Mouse (Mus musculus) testis, adult 2 months (tissue): ENCODE data around the gene Tpd52l2. TPM values are rescaled to one million over a fixed set of nuclear protein-coding genes. Genes with fewer than 3 reads are reported as not detected.

Experiments
- H3K27ac ChIP-seq: fragments of 200-500 bp; 2 replicates; pipeline ENCODE4 v1.5.1; 2012; ENCODE audit warnings: low read depth, low read length; ENCODE audit not compliant: control insufficient read depth, insufficient read depth
- H3K27me3 ChIP-seq: fragments of 200-500 bp; 2 replicates; pipeline ENCODE4 v1.6.1; 2012; ENCODE audit warnings: mild to moderate bottlenecking, low read length, moderate library complexity; ENCODE audit not compliant: control insufficient read depth, insufficient read depth
- H3K36me3 ChIP-seq: fragments of 200-500 bp; 2 replicates; pipeline ENCODE4 v1.6.1; 2012; ENCODE audit warnings: mild to moderate bottlenecking, low read length; ENCODE audit not compliant: control insufficient read depth, insufficient read depth
- H3K4me1 ChIP-seq: fragments of 200-500 bp; 2 replicates; pipeline ENCODE4 v1.6.1; 2012; ENCODE audit warnings: low read length; ENCODE audit not compliant: control insufficient read depth, insufficient read depth
- H3K4me3 ChIP-seq: fragments of 200-500 bp; 2 replicates; pipeline ENCODE4 v1.5.1; 2012; ENCODE audit warnings: low read depth, mild to moderate bottlenecking, low read length, moderate library complexity, mixed read lengths; ENCODE audit not compliant: control insufficient read depth
- CTCF ChIP-seq: fragments of 200-500 bp; IDR thresholded peaks from 2 replicates; pipeline ENCODE4 v1.5.1; 2012; ENCODE audit warnings: low read depth, mild to moderate bottlenecking, inconsistent platforms, low read length, moderate library complexity; ENCODE audit not compliant: control insufficient read depth, insufficient read depth, insufficient replicate concordance
- POLR2A ChIP-seq: fragments of 200-500 bp; IDR thresholded peaks from 2 replicates; pipeline ENCODE4 v1.6.1; 2012; ENCODE audit warnings: low read depth, mild to moderate bottlenecking, inconsistent platforms, low read length, moderate library complexity; ENCODE audit not compliant: control insufficient read depth
- polyA plus RNA-seq: library from polyadenylated mRNA; depleted of rRNA; stranded (reverse); fragments of >200 nt; gene quantifications from 2 replicates; pipeline ENCODE4 v1.2.3, GENCODE M21; 2012

Gene Tpd52l2
- polyA plus RNA-seq, 1 experiment = 17.5 TPM

DNA sequence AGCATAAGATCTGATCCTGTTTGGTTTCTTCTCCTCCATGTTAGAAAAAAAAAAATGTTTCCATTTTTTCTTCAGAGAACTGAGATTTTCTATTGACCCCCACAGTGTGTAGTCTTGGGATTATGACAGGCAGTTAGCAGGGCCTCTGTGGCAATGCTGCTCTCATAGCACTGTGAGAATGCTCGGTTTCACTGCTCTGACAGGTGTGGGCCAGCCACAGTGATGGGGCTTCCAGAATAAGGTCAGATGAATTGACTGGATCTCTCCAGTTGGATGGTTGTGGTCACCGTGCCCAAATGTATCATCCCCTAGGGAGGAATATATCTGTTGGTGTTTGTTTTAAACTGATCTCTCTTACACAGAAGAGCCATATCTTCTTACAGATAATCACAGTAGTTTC is 12.2 kb downstream of the Tpd52l2 start:
- H3K36me3 ChIP-seq = no peaks in the 10 kb centered on the region

DNA sequence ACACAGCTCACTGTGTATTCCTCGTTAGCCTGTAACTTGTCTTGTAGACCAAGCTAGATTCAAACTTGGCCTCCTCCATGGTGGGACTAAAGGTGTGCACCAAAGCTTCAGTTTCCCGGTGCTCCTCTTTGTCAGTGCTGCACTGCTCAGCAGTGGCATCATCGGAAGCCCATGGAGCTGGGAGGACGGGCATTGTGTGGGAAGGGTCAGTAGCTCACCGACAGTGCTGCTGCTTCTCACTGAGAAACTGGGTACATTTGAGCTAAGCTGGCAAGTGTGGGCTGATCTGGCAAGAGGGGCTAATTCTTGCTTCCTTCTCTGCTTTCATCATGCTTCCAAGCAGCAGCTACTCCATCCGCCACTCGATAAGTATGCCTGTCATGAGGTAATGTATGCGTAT is 14.3 kb downstream of the Tpd52l2 start:
- Histone ChIP-seq H3K27ac (no peak overlapping the region), H3K36me3 (peaks cover 1% of the 10 kb centered on the region), H3K27me3 (no peaks in the 10 kb centered on the region), H3K4me3 (no peak overlapping the region), H3K4me1 (no peaks in the 10 kb centered on the region)
- TF ChIP-seq CTCF (no peak), POLR2A (no peak)

More for the DNA sequence above, 12.2 kb downstream of the Tpd52l2 start:
- TF ChIP-seq POLR2A (no peak), CTCF (no peak)
- Histone ChIP-seq H3K27ac (no peak overlapping the region), H3K4me1 (no peaks in the 10 kb centered on the region), H3K4me3 (no peak overlapping the region), H3K27me3 (no peaks in the 10 kb centered on the region)

DNA sequence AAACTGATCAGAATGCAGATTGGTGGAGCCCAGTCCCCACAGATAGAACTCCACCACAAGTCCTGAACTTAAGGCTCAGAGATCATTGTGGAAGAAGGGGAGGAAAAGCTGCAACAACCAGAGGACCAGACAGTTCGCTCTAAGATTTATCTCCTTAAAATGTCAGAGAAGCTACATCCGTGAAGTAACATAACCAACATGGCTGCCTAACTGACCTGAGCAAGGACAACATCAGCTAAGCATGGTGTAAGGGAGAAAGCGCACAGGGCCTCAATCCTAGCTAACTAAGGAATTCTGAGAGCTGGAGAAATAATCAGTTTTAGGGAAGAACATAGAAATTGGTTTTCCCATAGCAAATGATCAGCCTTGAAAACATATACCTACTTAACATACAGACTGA is 22.3 kb downstream of the Tpd52l2 start:
- no peak overlapping the region for H3K27ac ChIP-seq
- TF ChIP-seq CTCF (no peak), POLR2A (no peak)
- no peaks in the 10 kb centered on the region for H3K27me3 ChIP-seq
- H3K36me3 ChIP-seq = peaks cover 1% of the 10 kb centered on the region
- H3K4me1 ChIP-seq = peaks cover 3% of the 10 kb centered on the region
- no peak overlapping the region for H3K4me3 ChIP-seq

DNA sequence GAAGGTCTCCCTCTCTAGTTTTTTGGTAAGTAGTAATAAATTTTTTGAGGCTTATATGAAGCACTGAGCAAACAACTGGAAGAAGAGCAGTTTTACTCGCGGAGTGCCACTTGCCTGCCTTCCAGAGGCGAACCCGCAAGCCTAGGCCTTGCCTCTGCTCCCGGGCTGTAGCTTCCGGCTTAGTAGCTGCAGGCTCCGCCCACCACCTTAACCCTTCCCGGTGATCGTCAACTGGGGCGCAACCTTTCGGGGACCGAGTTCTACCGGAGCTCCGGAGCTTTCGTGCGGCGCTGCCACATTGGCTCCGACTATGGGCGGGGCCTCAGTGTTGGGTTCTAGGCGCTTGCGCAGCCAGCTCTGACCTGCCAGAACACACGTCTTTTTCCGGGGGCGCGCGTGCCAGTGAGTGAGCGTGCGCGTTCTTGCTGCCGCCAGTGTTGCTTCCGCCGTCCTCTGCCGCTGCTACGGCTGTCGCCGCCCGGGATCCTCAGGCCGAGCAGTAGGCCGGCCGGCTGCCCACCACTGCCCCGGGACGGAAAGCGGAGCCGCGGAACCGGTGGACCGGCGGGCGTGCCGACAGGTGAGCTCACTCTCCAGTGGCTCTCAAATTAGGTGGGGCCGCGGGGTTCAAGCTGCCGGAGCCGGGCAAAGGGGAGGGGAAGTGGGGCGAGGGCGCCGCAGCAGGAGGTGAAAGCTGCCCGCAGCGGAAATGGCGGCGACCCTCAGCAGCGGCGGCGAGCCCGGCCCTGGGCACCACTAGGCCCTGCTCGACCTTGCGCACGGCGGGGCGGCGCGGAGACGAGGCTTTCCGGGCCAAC is 23.4 kb downstream of the Tpd52l2 start, which contains the start of gene Dnajc5:
TSS of gene Dnajc5 (plus strand) at position 368 of the 818 bp plus-strand sequence.
- Histone ChIP-seq H3K4me1 (peaks cover 3% of the 10 kb centered on the region), H3K36me3 (peaks cover under 1% of the 10 kb centered on the region), H3K4me3 (peak within 1 kb of the TSS; percentile 99), H3K27me3 (no peaks in the 10 kb centered on the region), H3K27ac (peak within 1 kb of the TSS; percentile 62)
- TF ChIP-seq POLR2A = peak; percentile 84
- TF ChIP-seq CTCF = no peak

DNA sequence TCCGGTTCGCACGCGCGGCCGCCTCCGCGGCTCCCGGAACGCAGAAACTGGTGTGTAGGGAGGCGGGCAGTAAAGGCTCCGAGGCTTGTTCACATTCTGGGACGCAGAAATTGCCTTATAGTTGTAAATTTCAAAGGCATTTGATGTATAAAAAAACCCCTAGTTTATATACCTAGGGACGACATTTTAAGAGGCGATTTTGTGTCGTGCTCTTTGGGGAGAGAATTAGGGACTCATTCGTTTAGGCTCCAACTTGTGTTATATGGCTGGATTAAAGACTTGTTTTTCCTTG is 23.9 kb downstream of the Tpd52l2 start:
- H3K4me3 ChIP-seq = peak overlapping the region; percentile 99
- H3K27ac ChIP-seq = peak overlapping the region; percentile 62
- H3K4me1 ChIP-seq = peaks cover 3% of the 10 kb centered on the region
- H3K36me3 ChIP-seq = no peaks in the 10 kb centered on the region; the same call in 1 of the 2 replicates
- TF ChIP-seq CTCF (no peak), POLR2A (no peak)
- H3K27me3 ChIP-seq = no peaks in the 10 kb centered on the region

DNA sequence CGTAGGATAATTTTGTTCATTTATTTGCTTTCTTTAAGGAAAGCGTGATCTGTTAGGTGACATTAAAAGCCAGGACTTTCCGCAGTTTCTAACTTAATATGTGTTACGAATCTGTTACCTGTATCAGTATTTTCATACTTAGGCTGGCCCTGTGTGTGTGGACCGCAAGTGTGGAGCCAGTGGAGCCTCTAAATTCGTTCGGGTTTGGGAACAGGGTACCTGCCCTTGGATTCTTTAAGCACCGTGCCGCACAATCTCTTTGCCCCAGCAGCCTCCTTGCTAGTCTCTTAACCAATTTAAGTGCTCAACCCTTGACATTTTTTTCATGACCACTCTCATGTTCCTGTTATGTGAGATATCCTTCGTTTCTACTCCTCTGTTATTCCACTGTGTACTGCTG is 24.5 kb downstream of the Tpd52l2 start:
- Histone ChIP-seq H3K4me3 (no peak overlapping the region), H3K36me3 (no peaks in the 10 kb centered on the region), H3K4me1 (peaks cover 3% of the 10 kb centered on the region), H3K27ac (peak overlapping the region; percentile 34; the same call in 1 of the 2 replicates), H3K27me3 (no peaks in the 10 kb centered on the region)
- TF ChIP-seq POLR2A (no peak), CTCF (no peak)

DNA sequence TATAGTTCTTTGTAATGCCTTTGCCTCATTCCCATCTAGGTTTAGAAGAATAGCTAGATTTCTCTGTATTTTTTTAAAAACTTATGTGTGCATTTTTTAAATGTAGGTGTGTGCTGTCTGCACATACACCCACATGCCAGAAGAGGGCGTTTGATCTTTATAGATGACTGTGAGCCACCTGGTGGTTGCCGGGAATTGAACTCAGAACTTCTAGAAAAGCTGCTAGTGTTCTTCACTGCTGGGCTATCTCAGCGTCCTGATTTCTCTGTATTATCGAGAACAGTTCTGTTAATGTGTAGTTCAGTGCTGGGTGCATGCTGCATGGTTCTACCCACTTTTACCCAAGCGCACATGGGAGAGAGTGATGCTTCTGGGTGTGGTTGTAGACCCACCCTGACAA is 25.9 kb downstream of the Tpd52l2 start:
- Histone ChIP-seq H3K27ac (no peak overlapping the region), H3K36me3 (no peaks in the 10 kb centered on the region), H3K4me3 (no peak overlapping the region), H3K4me1 (peaks cover 3% of the 10 kb centered on the region), H3K27me3 (no peaks in the 10 kb centered on the region)
- no peak for TF ChIP-seq CTCF
- no peak for TF ChIP-seq POLR2A
